Mouse (Mus musculus) testis, postnatal 14 days (tissue): ENCODE results near the gene Strn3.

Experiments
- DNase-seq: peaks from one replicate; pipeline ENCODE4 v3.0.0; 2021; ENCODE audit warnings: low spot score

Gene Strn3

GRCm38 (mm10) chr12:51691845-51692632 is at the start of gene Strn3:
Gene Strn3 (minus strand): TSS chr12:51691897.
- DNase-seq: peak; percentile 98

GRCm38 (mm10) chr12:51736807-51737206 is 45.1 kb upstream of the Strn3 start:
- no peak for DNase-seq

DNA sequence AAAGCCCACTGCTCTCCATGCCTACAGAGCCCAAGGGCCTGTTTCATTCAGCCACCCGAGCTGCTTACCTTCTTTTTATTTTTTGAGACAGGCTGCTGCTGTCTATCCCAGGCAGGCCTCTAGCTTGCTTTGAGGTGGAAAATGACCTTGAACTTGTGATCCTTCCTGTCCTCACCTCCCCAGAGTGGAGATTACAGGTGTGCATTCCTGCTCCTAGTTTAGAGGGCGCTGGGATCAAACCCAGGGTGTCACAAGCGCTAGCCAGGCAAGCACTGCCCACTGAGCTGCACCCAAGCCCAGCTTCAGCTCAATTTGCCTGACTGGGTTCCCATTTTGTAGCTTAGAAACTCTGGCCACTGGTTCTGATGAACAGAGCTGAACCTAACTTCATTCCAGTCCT is 44.7 kb upstream of the Strn3 start:
- DNase-seq: no peak

GRCm38 (mm10) chr12:51735840-51736271 is 44.2 kb upstream of the Strn3 start:
- DNase-seq: peak; percentile 46

GRCm38 (mm10) chr12:51734605-51735211 is 43.0 kb upstream of the Strn3 start:
- DNase-seq: no peak

DNA sequence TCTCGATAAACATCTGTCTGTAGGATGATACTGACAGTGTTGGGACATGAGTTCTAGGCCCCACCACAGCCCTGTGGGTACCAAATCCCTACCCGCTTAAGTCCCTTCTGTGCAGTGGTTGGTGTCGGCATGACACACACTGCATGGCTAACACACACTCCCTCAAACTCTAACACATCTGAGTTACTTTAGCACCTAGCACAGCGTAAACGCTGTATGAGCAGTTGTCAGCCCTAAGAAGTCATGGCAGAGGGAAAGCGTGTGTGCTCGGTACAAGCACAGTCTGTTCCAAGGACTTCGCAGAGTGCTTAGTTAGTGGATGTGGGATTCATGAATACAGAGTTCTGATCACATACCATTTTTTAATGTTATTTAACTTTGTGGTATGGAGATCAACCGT is 38.1 kb upstream of the Strn3 start:
- DNase-seq: no peak

- DNase-seq: no peak
Measured at GRCm38 (mm10) chr12:51729058-51729457, 37.4 kb upstream of the Strn3 start.

- DNase-seq: no peak
Measured at GRCm38 (mm10) chr12:51721836-51722235, 30.1 kb upstream of the Strn3 start.

DNA sequence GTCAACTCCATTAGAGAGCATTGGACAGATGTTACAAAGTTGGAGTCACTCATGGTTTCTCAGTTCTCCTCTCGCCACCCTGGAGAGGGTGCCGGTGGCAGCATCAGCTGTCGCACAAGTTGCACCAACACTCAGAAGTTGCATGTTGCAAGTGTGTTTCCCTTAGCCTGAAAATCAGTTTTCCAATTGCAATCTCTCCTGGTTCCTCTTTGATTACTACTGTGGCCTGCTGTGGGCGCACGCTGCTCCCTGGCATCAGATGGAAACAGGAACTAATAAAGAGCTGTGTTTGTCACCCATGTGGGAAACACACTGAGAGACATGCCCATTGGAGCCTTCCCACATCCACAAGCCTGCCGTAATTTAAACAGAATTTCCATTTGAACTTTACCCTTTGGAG is 26.9 kb upstream of the Strn3 start:
- no peak for DNase-seq

- no peak for DNase-seq
Measured at GRCm38 (mm10) chr12:51712685-51713084, 21.0 kb upstream of the Strn3 start.

DNA sequence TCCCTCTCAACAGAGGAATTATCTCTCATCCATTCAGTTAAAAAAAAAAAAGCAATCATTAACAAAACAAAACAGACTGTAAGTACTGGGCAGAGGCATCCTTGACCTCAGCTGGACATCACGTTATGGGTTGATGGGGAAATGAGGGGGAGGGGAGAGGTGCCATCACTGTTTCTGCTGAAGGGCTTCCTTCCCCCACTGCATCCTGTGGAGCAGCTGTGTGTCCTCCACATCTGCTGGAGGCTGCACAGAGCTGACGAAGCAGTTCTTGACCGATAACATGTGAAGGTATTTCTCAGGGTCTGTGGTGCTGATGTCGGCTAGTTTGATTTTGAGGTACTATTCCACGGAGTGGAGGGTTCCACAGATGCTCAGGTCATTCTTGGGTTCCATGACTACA is 18.5 kb upstream of the Strn3 start:
- DNase-seq: no peak

- no peak for DNase-seq
Measured at GRCm38 (mm10) chr12:51709741-51710140, 18.0 kb upstream of the Strn3 start.

DNA sequence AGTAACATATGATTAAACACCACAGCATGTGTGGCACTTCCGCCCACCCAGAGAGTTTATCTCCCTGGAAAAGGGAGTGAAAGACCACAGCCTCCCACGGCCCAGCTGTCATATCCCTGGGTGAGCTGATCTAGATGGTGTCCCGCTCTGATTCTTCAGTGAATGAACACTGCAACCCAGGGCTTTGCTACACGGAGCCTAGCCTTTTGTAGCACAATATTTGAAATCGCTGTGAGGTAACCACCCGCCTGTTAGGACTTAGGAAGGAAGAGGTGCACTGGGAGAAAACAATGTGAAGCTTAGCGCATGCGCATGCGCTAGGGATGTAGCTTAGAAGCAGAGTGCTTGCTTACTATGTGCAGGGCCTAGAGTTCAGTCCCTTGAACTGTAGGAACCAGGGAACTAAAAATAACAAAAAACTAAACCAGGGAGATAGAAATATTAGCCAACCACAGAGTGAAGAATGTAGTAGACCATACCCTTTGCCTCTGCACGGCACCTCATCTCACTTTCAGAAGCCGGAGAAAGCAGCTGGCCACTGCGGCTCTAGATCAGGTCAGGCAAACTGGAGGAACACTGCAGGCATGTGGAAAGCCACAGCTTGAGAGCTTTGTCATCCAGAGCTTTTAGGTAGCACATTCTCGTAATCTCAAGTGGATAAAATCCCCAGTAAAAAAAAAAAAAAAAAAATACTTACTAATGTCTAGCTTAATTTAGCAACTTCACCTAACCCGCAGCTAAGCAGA is 17.4 kb upstream of the Strn3 start:
- DNase-seq: peak; percentile 26

DNA sequence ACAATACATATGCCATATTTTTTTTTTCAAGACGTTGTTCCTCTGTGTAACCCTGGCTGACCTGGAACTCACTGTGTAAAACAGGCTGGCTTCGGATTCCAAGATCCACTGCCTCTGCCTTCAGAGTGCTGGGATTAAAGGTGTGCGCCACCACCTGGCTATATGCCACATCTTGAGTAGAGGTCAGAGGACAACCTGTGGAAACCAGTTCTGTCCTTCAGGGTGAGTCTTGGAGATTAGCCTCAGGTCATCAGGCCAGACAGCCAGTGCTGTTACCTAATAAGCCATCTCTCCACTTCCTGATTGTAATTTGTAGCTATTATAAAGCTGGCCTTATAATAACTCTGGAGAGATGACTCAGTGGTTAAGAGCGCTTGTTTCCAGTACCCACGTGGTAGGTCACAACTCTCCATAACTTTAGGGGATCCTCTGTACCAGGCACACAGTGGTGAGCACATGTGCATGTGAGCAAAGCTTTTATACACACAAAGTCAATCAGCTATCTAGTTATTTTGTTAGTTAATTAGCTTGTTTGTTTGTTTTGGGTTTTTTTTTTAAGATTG is 15.1 kb upstream of the Strn3 start:
- no peak for DNase-seq

GRCm38 (mm10) chr12:51705778-51706177 is 14.1 kb upstream of the Strn3 start:
- no peak for DNase-seq

- no peak for DNase-seq
Measured at GRCm38 (mm10) chr12:51704572-51704971, 12.9 kb upstream of the Strn3 start.

- DNase-seq: no peak
Measured at GRCm38 (mm10) chr12:51703859-51704258, 12.2 kb upstream of the Strn3 start.

- no peak for DNase-seq
Measured at GRCm38 (mm10) chr12:51701723-51702122, 10.0 kb upstream of the Strn3 start.

DNA sequence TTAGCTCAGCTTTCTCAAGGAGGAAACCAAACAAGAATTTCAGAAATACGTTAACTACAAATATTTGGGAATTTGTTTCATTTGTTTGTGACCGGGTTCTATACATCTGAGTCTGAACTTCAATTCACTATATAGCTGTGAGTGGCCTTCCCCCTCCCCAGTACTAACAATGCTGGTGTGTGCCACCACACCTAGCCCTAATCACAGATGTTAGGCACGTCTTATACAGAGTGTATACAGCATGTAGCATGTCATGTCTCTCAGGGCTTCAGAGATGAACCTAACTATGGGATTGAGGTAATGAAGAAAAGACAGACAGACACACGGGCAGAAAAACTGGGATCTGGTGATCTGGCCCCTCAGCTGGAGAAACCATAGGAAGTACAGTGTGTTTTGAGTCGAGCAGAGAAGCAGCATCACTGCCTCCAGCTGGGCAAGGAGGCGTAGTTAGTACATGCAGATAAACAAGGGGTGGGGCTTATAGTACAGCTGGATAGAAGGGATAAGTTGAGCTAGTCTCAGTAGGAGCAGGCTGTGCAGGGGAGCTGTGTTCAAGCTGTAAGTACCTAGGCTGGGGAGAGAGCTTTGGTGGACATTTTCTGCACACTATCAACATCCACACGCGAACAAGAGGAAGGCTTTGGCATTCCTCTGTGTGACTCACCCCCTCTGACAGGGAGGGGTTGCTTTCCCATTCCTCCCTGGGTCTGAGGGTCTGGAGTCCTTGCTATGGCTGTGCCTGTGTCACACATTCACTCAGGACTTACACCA is 8.1 kb upstream of the Strn3 start:
- DNase-seq: no peak

DNA sequence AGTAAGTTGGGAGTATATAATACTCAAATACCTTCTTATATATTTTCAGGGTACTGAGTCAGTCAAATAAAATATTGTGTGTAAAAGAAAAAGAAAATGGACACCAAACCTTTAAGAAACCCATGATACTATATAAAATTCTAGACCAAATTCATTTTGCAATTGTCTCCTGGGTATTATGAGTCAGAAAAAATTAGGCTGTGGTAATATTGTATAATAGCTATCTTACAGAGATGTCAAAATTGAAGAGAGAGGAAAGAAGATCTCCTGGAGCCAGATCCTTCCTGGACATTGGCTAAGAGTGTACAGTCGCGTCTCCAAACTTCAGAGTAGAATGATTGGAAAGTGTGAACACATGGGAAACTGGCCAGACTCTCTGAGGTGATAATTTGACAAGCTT is 4.5 kb upstream of the Strn3 start:
- no peak for DNase-seq

DNA sequence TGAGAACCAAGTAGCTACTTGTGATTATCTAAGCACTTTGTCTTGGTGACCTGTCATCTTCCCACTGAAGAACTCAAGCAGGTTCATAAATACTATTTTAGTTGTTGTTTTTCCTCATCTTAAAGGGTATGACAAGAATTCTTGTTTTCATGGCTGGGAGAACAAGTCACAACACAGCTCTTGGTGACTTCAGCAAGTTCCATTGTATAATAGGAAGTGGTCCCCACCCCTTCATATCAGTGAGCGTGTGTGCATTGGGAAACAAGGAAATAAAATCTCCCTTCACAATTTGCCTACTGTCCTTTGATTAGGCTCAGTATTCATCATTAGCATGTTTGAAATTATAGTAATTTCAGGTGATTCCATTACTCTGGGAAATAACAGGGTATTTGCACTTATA is 3.3 kb upstream of the Strn3 start:
- DNase-seq: no peak

DNA sequence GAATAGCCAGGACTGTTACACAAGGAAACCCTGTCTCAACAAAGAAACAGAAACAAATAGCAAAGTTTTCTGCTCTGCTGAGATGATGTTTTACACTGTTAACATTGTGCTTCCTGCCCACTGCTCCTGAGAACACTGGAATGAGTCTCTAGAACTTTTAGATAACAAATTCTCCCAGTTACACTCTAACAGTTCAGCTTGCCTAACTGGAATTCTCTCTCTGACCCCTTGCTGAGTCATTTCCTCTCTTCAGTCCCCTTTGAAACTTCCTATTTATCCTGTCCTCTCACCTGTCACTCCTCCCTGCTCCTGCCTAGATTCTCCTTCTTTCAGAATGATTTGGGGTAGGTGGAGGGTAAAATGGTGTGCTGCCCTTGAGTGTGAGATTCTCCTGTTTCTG is 2.4 kb upstream of the Strn3 start:
- DNase-seq: no peak
